Mouse (Mus musculus): ENCODE measurements at regions not wholly inside any gene's neighbourhood (a gene's known extent, or its start where the extent isn't known, plus 50 kb on each side); places are given as distances from the start of the nearest gene placed in this dataset.

GRCm38 (mm10) chr5:12191681-12192080 lies 191.5 kb upstream of the Sema3d start:
- H3K4me2 ChIP-seq (replicated peaks; ENCODE audit: low read depth, low read length): no peak overlapping the region
- H3K27me3 ChIP-seq (ENCODE audit: control insufficient read depth, insufficient read depth, low read length): no peaks in the 10 kb centered on the region
- no peak for ATAC-seq (ENCODE audit: insufficient number of reproducible peaks, insufficient read depth, low FRiP score, low read depth)
- no peak overlapping the region for H3K4me3 ChIP-seq (ENCODE audit: low read depth, low read length)
- 46% methylated on average over 1 of the region's 1 CpGs for WGBS
- no peaks in the 10 kb centered on the region for H3K9me3 ChIP-seq (ENCODE audit: control insufficient read depth, low read depth, low read length)
- H3K36me3 ChIP-seq (ENCODE audit: control insufficient read depth, insufficient read depth, low read length): no peaks in the 10 kb centered on the region
- H3K4me1 ChIP-seq (ENCODE audit: control insufficient read depth, insufficient read depth, low read length): no peaks in the 10 kb centered on the region
- H3K9ac ChIP-seq (replicated peaks; ENCODE audit: low read depth, low read length): no peak overlapping the region
- H3K27ac ChIP-seq (ENCODE audit: low read length): no peak overlapping the region

- Histone ChIP-seq H3K9ac (replicated peaks; ENCODE audit: low read depth, low read length) (no peak overlapping the region), H3K27me3 (ENCODE audit: control insufficient read depth, insufficient read depth, low read length) (no peaks in the 10 kb centered on the region), H3K4me2 (replicated peaks; ENCODE audit: low read depth, low read length) (no peak overlapping the region), H3K4me3 (ENCODE audit: low read depth, low read length) (no peak overlapping the region), H3K4me1 (ENCODE audit: control insufficient read depth, insufficient read depth, low read length) (no peaks in the 10 kb centered on the region), H3K27ac (ENCODE audit: low read length) (no peak overlapping the region), H3K9me3 (ENCODE audit: control insufficient read depth, low read depth, low read length) (no peaks in the 10 kb centered on the region), H3K36me3 (ENCODE audit: control insufficient read depth, insufficient read depth, low read length) (no peaks in the 10 kb centered on the region)
- WGBS: 48% methylated on average over 1 of the region's 1 CpGs
- ATAC-seq (ENCODE audit: insufficient number of reproducible peaks, insufficient read depth, low FRiP score, low read depth): no peak
Observed at GRCm38 (mm10) chr5:12207452-12207851, 175.7 kb upstream of the Sema3d start.

GRCm38 (mm10) chr5:12209631-12210030 lies 173.6 kb upstream of the Sema3d start:
- Histone ChIP-seq H3K4me3 (ENCODE audit: low read depth, low read length) (no peak overlapping the region), H3K36me3 (ENCODE audit: control insufficient read depth, insufficient read depth, low read length) (no peaks in the 10 kb centered on the region), H3K27ac (ENCODE audit: low read length) (no peak overlapping the region), H3K9ac (replicated peaks; ENCODE audit: low read depth, low read length) (no peak overlapping the region), H3K4me2 (replicated peaks; ENCODE audit: low read depth, low read length) (no peak overlapping the region), H3K4me1 (ENCODE audit: control insufficient read depth, insufficient read depth, low read length) (no peaks in the 10 kb centered on the region), H3K27me3 (ENCODE audit: control insufficient read depth, insufficient read depth, low read length) (no peaks in the 10 kb centered on the region), H3K9me3 (ENCODE audit: control insufficient read depth, low read depth, low read length) (no peaks in the 10 kb centered on the region)
- 54% methylated on average over 1 of the region's 1 CpGs for WGBS
- no peak for ATAC-seq (ENCODE audit: insufficient number of reproducible peaks, insufficient read depth, low FRiP score, low read depth)

- H3K4me1 ChIP-seq (ENCODE audit: control insufficient read depth, insufficient read depth, low read length): no peaks in the 10 kb centered on the region
- no peak overlapping the region for H3K9ac ChIP-seq (replicated peaks; ENCODE audit: low read depth, low read length)
- H3K27ac ChIP-seq (ENCODE audit: low read length): no peak overlapping the region
- no peak for ATAC-seq (ENCODE audit: insufficient number of reproducible peaks, insufficient read depth, low FRiP score, low read depth)
- H3K4me3 ChIP-seq (ENCODE audit: low read depth, low read length): no peak overlapping the region
- H3K9me3 ChIP-seq (ENCODE audit: control insufficient read depth, low read depth, low read length): no peaks in the 10 kb centered on the region
- H3K36me3 ChIP-seq (ENCODE audit: control insufficient read depth, insufficient read depth, low read length): no peaks in the 10 kb centered on the region
- no peak overlapping the region for H3K4me2 ChIP-seq (replicated peaks; ENCODE audit: low read depth, low read length)
- no peaks in the 10 kb centered on the region for H3K27me3 ChIP-seq (ENCODE audit: control insufficient read depth, insufficient read depth, low read length)
- 83% methylated on average over 3 of the region's 3 CpGs for WGBS
Observed at GRCm38 (mm10) chr5:12213448-12213847, 169.7 kb upstream of the Sema3d start.

- H3K27me3 ChIP-seq (ENCODE audit: control insufficient read depth, insufficient read depth, low read length): no peaks in the 10 kb centered on the region
- H3K9ac ChIP-seq (replicated peaks; ENCODE audit: low read depth, low read length): no peak overlapping the region
- no peak overlapping the region for H3K27ac ChIP-seq (ENCODE audit: low read length)
- no peak overlapping the region for H3K4me3 ChIP-seq (ENCODE audit: low read depth, low read length)
- WGBS: 66% methylated on average over 2 of the region's 2 CpGs
- H3K4me1 ChIP-seq (ENCODE audit: control insufficient read depth, insufficient read depth, low read length): no peaks in the 10 kb centered on the region
- no peaks in the 10 kb centered on the region for H3K36me3 ChIP-seq (ENCODE audit: control insufficient read depth, insufficient read depth, low read length)
- no peak for ATAC-seq (ENCODE audit: insufficient number of reproducible peaks, insufficient read depth, low FRiP score, low read depth)
- no peaks in the 10 kb centered on the region for H3K9me3 ChIP-seq (ENCODE audit: control insufficient read depth, low read depth, low read length)
- no peak overlapping the region for H3K4me2 ChIP-seq (replicated peaks; ENCODE audit: low read depth, low read length)
Observed at GRCm38 (mm10) chr5:12219424-12220107, 163.6 kb upstream of the Sema3d start.

GRCm38 (mm10) chr5:12222622-12223021 lies 160.6 kb upstream of the Sema3d start:
- no peak overlapping the region for H3K27ac ChIP-seq (ENCODE audit: low read length)
- H3K4me2 ChIP-seq (replicated peaks; ENCODE audit: low read depth, low read length): no peak overlapping the region
- H3K9me3 ChIP-seq (ENCODE audit: control insufficient read depth, low read depth, low read length): no peaks in the 10 kb centered on the region
- H3K36me3 ChIP-seq (ENCODE audit: control insufficient read depth, insufficient read depth, low read length): no peaks in the 10 kb centered on the region
- ATAC-seq (ENCODE audit: insufficient number of reproducible peaks, insufficient read depth, low FRiP score, low read depth): no peak
- no peaks in the 10 kb centered on the region for H3K27me3 ChIP-seq (ENCODE audit: control insufficient read depth, insufficient read depth, low read length)
- no peak overlapping the region for H3K9ac ChIP-seq (replicated peaks; ENCODE audit: low read depth, low read length)
- H3K4me1 ChIP-seq (ENCODE audit: control insufficient read depth, insufficient read depth, low read length): no peaks in the 10 kb centered on the region
- no peak overlapping the region for H3K4me3 ChIP-seq (ENCODE audit: low read depth, low read length)
- 95% methylated on average over 1 of the region's 1 CpGs for WGBS

- no peak for ATAC-seq (ENCODE audit: insufficient number of reproducible peaks, insufficient read depth, low FRiP score, low read depth)
- Histone ChIP-seq H3K27me3 (ENCODE audit: control insufficient read depth, insufficient read depth, low read length) (no peaks in the 10 kb centered on the region), H3K4me3 (ENCODE audit: low read depth, low read length) (no peak overlapping the region), H3K27ac (ENCODE audit: low read length) (no peak overlapping the region), H3K9ac (replicated peaks; ENCODE audit: low read depth, low read length) (no peak overlapping the region), H3K36me3 (ENCODE audit: control insufficient read depth, insufficient read depth, low read length) (no peaks in the 10 kb centered on the region), H3K9me3 (ENCODE audit: control insufficient read depth, low read depth, low read length) (no peaks in the 10 kb centered on the region), H3K4me2 (replicated peaks; ENCODE audit: low read depth, low read length) (no peak overlapping the region), H3K4me1 (ENCODE audit: control insufficient read depth, insufficient read depth, low read length) (no peaks in the 10 kb centered on the region)
- WGBS: 55% methylated on average over 5 of the region's 5 CpGs
Observed at GRCm38 (mm10) chr5:12233377-12234096, 149.6 kb upstream of the Sema3d start.

- no peak overlapping the region for H3K27ac ChIP-seq (ENCODE audit: low read length)
- no peak overlapping the region for H3K4me2 ChIP-seq (replicated peaks; ENCODE audit: low read depth, low read length)
Observed at GRCm38 (mm10) chr5:12243179-12243805, 139.9 kb upstream of the Sema3d start.

More at GRCm38 (mm10) chr5:12243179-12243805, 139.9 kb upstream of the Sema3d start:
- H3K4me3 ChIP-seq (ENCODE audit: low read depth, low read length): no peak overlapping the region
- no peaks in the 10 kb centered on the region for H3K36me3 ChIP-seq (ENCODE audit: control insufficient read depth, insufficient read depth, low read length)
- ATAC-seq (ENCODE audit: insufficient number of reproducible peaks, insufficient read depth, low FRiP score, low read depth): no peak
- H3K9me3 ChIP-seq (ENCODE audit: control insufficient read depth, low read depth, low read length): no peaks in the 10 kb centered on the region
- no peak overlapping the region for H3K9ac ChIP-seq (replicated peaks; ENCODE audit: low read depth, low read length)
- no peaks in the 10 kb centered on the region for H3K4me1 ChIP-seq (ENCODE audit: control insufficient read depth, insufficient read depth, low read length)
- 33% methylated on average over 9 of the region's 9 CpGs for WGBS
- no peaks in the 10 kb centered on the region for H3K27me3 ChIP-seq (ENCODE audit: control insufficient read depth, insufficient read depth, low read length)

All from stomach, embryonic 14.5 days (tissue).